Mouse (Mus musculus): ENCODE data around the gene Tbcd. TPM values are rescaled to one million over a fixed set of nuclear protein-coding genes. Genes with fewer than 3 reads are reported as not detected.

Gene Tbcd
- total RNA-seq, 4 experiments from 2014 or later: 44.5 to 48.1 (median 46.8) TPM

GRCm38 (mm10) chr11:121543287-121543856 lies 91.6 kb downstream of the Tbcd start:
- peak; percentile 68 for DNase-seq

- DNase-seq: no peak
These were observed 92.2 kb downstream of the Tbcd start for GRCm38 (mm10) chr11:121543922-121544321.

- DNase-seq: no peak
These were observed 93.1 kb downstream of the Tbcd start for GRCm38 (mm10) chr11:121544755-121545397.

GRCm38 (mm10) chr11:121545398-121546034 lies 93.8 kb downstream of the Tbcd start:
- no peak for DNase-seq

- no peak for DNase-seq
These were observed 95.5 kb downstream of the Tbcd start for GRCm38 (mm10) chr11:121547234-121547633.

- DNase-seq: no peak
These were observed 96.2 kb downstream of the Tbcd start for GRCm38 (mm10) chr11:121547925-121548324.

GRCm38 (mm10) chr11:121548996-121549842 lies 97.5 kb downstream of the Tbcd start:
- DNase-seq: no peak

GRCm38 (mm10) chr11:121549843-121550647 lies 98.3 kb downstream of the Tbcd start:
- no peak for DNase-seq

- no peak for DNase-seq
These were observed 99.6 kb downstream of the Tbcd start for GRCm38 (mm10) chr11:121551206-121551799.

GRCm38 (mm10) chr11:121552167-121552566 lies 100.4 kb downstream of the Tbcd start:
- no peak for DNase-seq

GRCm38 (mm10) chr11:121552846-121553457 lies 101.2 kb downstream of the Tbcd start:
- DNase-seq: no peak

- no peak for DNase-seq
These were observed 101.7 kb downstream of the Tbcd start for GRCm38 (mm10) chr11:121553458-121553857.

GRCm38 (mm10) chr11:121556727-121557126 lies 105.0 kb downstream of the Tbcd start:
- DNase-seq: no peak

GRCm38 (mm10) chr11:121557946-121558345 lies 106.2 kb downstream of the Tbcd start:
- no peak for DNase-seq

GRCm38 (mm10) chr11:121558522-121558921 lies 106.8 kb downstream of the Tbcd start:
- no peak for DNase-seq

GRCm38 (mm10) chr11:121559527-121560293 lies 108.0 kb downstream of the Tbcd start:
- no peak for DNase-seq

- no peak for DNase-seq
These were observed 108.5 kb downstream of the Tbcd start for GRCm38 (mm10) chr11:121560294-121560663.

- no peak for DNase-seq
These were observed 111.6 kb downstream of the Tbcd start for GRCm38 (mm10) chr11:121563312-121563711.

GRCm38 (mm10) chr11:121564265-121564664 lies 112.5 kb downstream of the Tbcd start:
- no peak for DNase-seq

- DNase-seq: no peak
These were observed 130.1 kb downstream of the Tbcd start for GRCm38 (mm10) chr11:121581856-121582255.
